Mouse (Mus musculus) forebrain, embryonic 14.5 days (tissue): ENCODE measurements around the gene Ttc6. TPM values are rescaled to one million over a fixed set of nuclear protein-coding genes. Genes with fewer than 3 reads are reported as not detected.

ENCODE experiments used
- ATAC-seq: fragments of 200-750 bp; cut with Nextera tagmentation; 2 replicates; pipeline ENCODE4 v1.8.0; 2017; ENCODE audit warnings: mild to moderate bottlenecking, moderate library complexity
- DNase-seq: peaks from one replicate; pipeline ENCODE4 v3.0.0-alpha.2; 2015; ENCODE audit warnings: low spot score
- H3K27ac ChIP-seq: fragments of 300-500 bp; sonication (generic); 2 replicates; pipeline ENCODE4 v1.5.1; 2014; ENCODE audit warnings: low read depth, mild to moderate bottlenecking, control low read depth, low read length, moderate library complexity
- H3K27me3 ChIP-seq: fragments of 300-500 bp; sonication (generic); replicated peaks from 2 replicates; pipeline ENCODE4 v1.6.1; 2014; ENCODE audit warnings: low read length, control low read depth, mixed read lengths; ENCODE audit not compliant: control insufficient read depth, insufficient read depth
- H3K36me3 ChIP-seq: fragments of 300-500 bp; sonication (generic); 2 replicates; pipeline ENCODE4 v1.6.1; 2014; ENCODE audit warnings: low read length, control low read depth; ENCODE audit not compliant: control insufficient read depth, insufficient read depth
- H3K4me1 ChIP-seq: fragments of 300-500 bp; sonication (generic); 2 replicates; pipeline ENCODE4 v1.6.1; 2014; ENCODE audit warnings: antibody characterized with exemption, low read length, control low read depth; ENCODE audit not compliant: control insufficient read depth, insufficient read depth
- H3K4me2 ChIP-seq: fragments of 300-500 bp; sonication (generic); 2 replicates; pipeline ENCODE4 v1.6.1; 2014; ENCODE audit warnings: mild to moderate bottlenecking, control low read depth, low read length
- H3K4me3 ChIP-seq: fragments of 300-500 bp; sonication (generic); 2 replicates; pipeline ENCODE4 v1.5.1; 2014; ENCODE audit warnings: low read depth, low read length, control low read depth
- H3K9ac ChIP-seq: fragments of 300-500 bp; sonication (generic); 2 replicates; pipeline ENCODE4 v1.6.1; 2014; ENCODE audit warnings: mild to moderate bottlenecking, low read length, control low read depth, moderate library complexity
- H3K9me3 ChIP-seq: fragments of 300-500 bp; sonication (generic); replicated peaks from 2 replicates; pipeline ENCODE4 v1.6.1; 2016; ENCODE audit warnings: low read length, control low read depth, mixed read lengths; ENCODE audit not compliant: control insufficient read depth
- WGBS: fragments of 180-500 bp; shearing (Covaris S2); extraction: QIAGEN DNeasy Blood & Tissue Kit; methylation state at CpG from one replicate; pipeline ENCODE4 v1.1.7; 2014; 5-methylcytosine and 5-hydroxymethylcytosine counted together
- polyA plus RNA-seq: library from polyadenylated mRNA; unstranded; fragments of >200 nt; fragmentation: Nextera tagmentation; extraction: Ambion mirVana; gene quantifications from 2 replicates; pipeline ENCODE4 v1.2.1, GENCODE M21; 2014

Gene Ttc6
- polyA plus RNA-seq, 1 experiment from 2014 or later, result 0.24 TPM

- Histone ChIP-seq H3K27me3 (no peaks in the 10 kb centered on the region), H3K36me3 (no peaks in the 10 kb centered on the region), H3K9me3 (no peaks in the 10 kb centered on the region), H3K4me3 (no peak overlapping the region), H3K27ac (no peak overlapping the region), H3K9ac (no peak overlapping the region), H3K4me2 (no peak overlapping the region), H3K4me1 (no peaks in the 10 kb centered on the region)
- no peak for ATAC-seq
- WGBS, result 92% methylated on average over 4 of the region's 4 CpGs
- no peak for DNase-seq
Measured at GRCm38 (mm10) chr12:57615137-57615536, 51.2 kb downstream of the Ttc6 start.

- Histone ChIP-seq H3K9ac (no peak overlapping the region), H3K27me3 (no peaks in the 10 kb centered on the region), H3K27ac (no peak overlapping the region), H3K36me3 (no peaks in the 10 kb centered on the region), H3K9me3 (no peaks in the 10 kb centered on the region), H3K4me3 (no peak overlapping the region), H3K4me2 (no peak overlapping the region), H3K4me1 (no peaks in the 10 kb centered on the region)
- ATAC-seq (no peak), DNase-seq (no peak)
- WGBS, result 74% methylated on average over 5 of the region's 5 CpGs
Measured at GRCm38 (mm10) chr12:57622030-57622429, 58.1 kb downstream of the Ttc6 start.

- no peaks in the 10 kb centered on the region for H3K27me3 ChIP-seq
- no peak overlapping the region for H3K27ac ChIP-seq
- DNase-seq, result no peak
- no peaks in the 10 kb centered on the region for H3K36me3 ChIP-seq
- no peak overlapping the region for H3K4me3 ChIP-seq
- no peak for ATAC-seq
- H3K9ac ChIP-seq, result no peak overlapping the region
- no peaks in the 10 kb centered on the region for H3K4me1 ChIP-seq
- WGBS, result 48% methylated on average over 7 of the region's 7 CpGs
- H3K9me3 ChIP-seq, result no peaks in the 10 kb centered on the region
- no peak overlapping the region for H3K4me2 ChIP-seq
Measured at GRCm38 (mm10) chr12:57623264-57623663, 59.4 kb downstream of the Ttc6 start.

GRCm38 (mm10) chr12:57624011-57624608 is 60.2 kb downstream of the Ttc6 start:
- H3K27ac ChIP-seq, result no peak overlapping the region
- ATAC-seq, result no peak
- no peak overlapping the region for H3K4me3 ChIP-seq
- no peak for DNase-seq
- no peak overlapping the region for H3K9ac ChIP-seq
- H3K4me2 ChIP-seq, result no peak overlapping the region
- H3K27me3 ChIP-seq, result no peaks in the 10 kb centered on the region
- H3K9me3 ChIP-seq, result no peaks in the 10 kb centered on the region
- H3K36me3 ChIP-seq, result no peaks in the 10 kb centered on the region
- no peaks in the 10 kb centered on the region for H3K4me1 ChIP-seq
- 15% methylated on average over 4 of the region's 4 CpGs for WGBS

- Histone ChIP-seq H3K4me2 (no peak overlapping the region), H3K4me1 (no peaks in the 10 kb centered on the region), H3K36me3 (no peaks in the 10 kb centered on the region), H3K4me3 (no peak overlapping the region), H3K27me3 (no peaks in the 10 kb centered on the region), H3K27ac (no peak overlapping the region), H3K9ac (no peak overlapping the region), H3K9me3 (no peaks in the 10 kb centered on the region; the same call in 1 of the 2 replicates)
- 85% methylated on average over 4 of the region's 4 CpGs for WGBS
- DNase-seq (no peak), ATAC-seq (no peak)
Measured at GRCm38 (mm10) chr12:57650011-57650410, 86.1 kb downstream of the Ttc6 start.

GRCm38 (mm10) chr12:57650677-57651076 is 86.8 kb downstream of the Ttc6 start:
- Histone ChIP-seq H3K9ac (no peak overlapping the region), H3K36me3 (no peaks in the 10 kb centered on the region), H3K27ac (no peak overlapping the region), H3K9me3 (no peaks in the 10 kb centered on the region; the same call in 1 of the 2 replicates), H3K4me3 (no peak overlapping the region), H3K4me1 (no peaks in the 10 kb centered on the region), H3K27me3 (no peaks in the 10 kb centered on the region), H3K4me2 (no peak overlapping the region)
- DNase-seq (no peak), ATAC-seq (no peak)
- WGBS, result 70% methylated on average over 8 of the region's 8 CpGs

- Histone ChIP-seq H3K4me3 (no peak overlapping the region), H3K9ac (no peak overlapping the region), H3K9me3 (no peaks in the 10 kb centered on the region), H3K4me2 (no peak overlapping the region), H3K27ac (no peak overlapping the region), H3K27me3 (no peaks in the 10 kb centered on the region), H3K36me3 (no peaks in the 10 kb centered on the region), H3K4me1 (no peaks in the 10 kb centered on the region)
- ATAC-seq (no peak), DNase-seq (no peak)
- WGBS, result 73% methylated on average over 10 of the region's 10 CpGs
Measured at GRCm38 (mm10) chr12:57662986-57663674, 99.2 kb downstream of the Ttc6 start.

GRCm38 (mm10) chr12:57672414-57672813 is 108.5 kb downstream of the Ttc6 start:
- Histone ChIP-seq H3K36me3 (no peaks in the 10 kb centered on the region), H3K9ac (no peak overlapping the region), H3K9me3 (no peaks in the 10 kb centered on the region), H3K4me1 (no peaks in the 10 kb centered on the region), H3K4me3 (no peak overlapping the region), H3K27me3 (no peaks in the 10 kb centered on the region), H3K27ac (no peak overlapping the region), H3K4me2 (no peak overlapping the region)
- DNase-seq (no peak), ATAC-seq (no peak)
- 84% methylated on average over 2 of the region's 2 CpGs for WGBS

GRCm38 (mm10) chr12:57684967-57685423 is 121.1 kb downstream of the Ttc6 start:
- 0 out of 2 replicates have a peak, but pooled peaks have one; percentile 15 for ATAC-seq
- Histone ChIP-seq H3K9me3 (no peaks in the 10 kb centered on the region), H3K27me3 (no peaks in the 10 kb centered on the region), H3K4me1 (no peaks in the 10 kb centered on the region), H3K4me2 (no peak overlapping the region), H3K36me3 (no peaks in the 10 kb centered on the region), H3K9ac (no peak overlapping the region), H3K27ac (no peak overlapping the region), H3K4me3 (no peak overlapping the region)
- 52% methylated on average over 9 of the region's 9 CpGs for WGBS
- DNase-seq, result peak; percentile 1
